Comparison of ENCODE assay signal across 8 mouse cellular contexts in genomic region chr14:19977271-19978024, GRCm38 (mm10). TPM values are rescaled to one million over a fixed set of nuclear protein-coding genes. Genes with fewer than 3 reads are reported as not detected.
DNase-seq lines count a peak whose midpoint lies in the region; ATAC-seq and TF ChIP-seq lines count a peak whose summit lies in the region.

Gng2 (minus strand) TSS chr14:19977627.

- H3K9me3 ChIP-seq in kidney, embryonic 14.5 days (ENCODE audit: control insufficient read depth, low read length): no peaks in the 10 kb centered on the region
- H3K9me3 ChIP-seq in embryonic facial prominence, embryonic 13.5 days: no peaks in the 10 kb centered on the region
- no peaks in the 10 kb centered on the region for H3K9me3 ChIP-seq in hindbrain, embryonic 13.5 days
- no peaks in the 10 kb centered on the region for H3K9me3 ChIP-seq in limb, embryonic 15.5 days

- ATAC-seq in kidney, embryonic 14.5 days (ENCODE audit: low FRiP score, low TSS enrichment): peak; percentile 61
- no peak for ATAC-seq in activated CD4-positive, CD25-positive, alpha-beta regulatory T cell, adult 4 months
- ATAC-seq in embryonic facial prominence, embryonic 13.5 days (ENCODE audit: insufficient number of reproducible peaks, insufficient read depth, low FRiP score, low TSS enrichment, low read depth): 0 out of 2 replicates have a peak, but pooled peaks have one; percentile 16
- peak; percentile 52 for ATAC-seq in hindbrain, embryonic 13.5 days (ENCODE audit: low FRiP score)
- 0 out of 2 replicates have a peak, but pooled peaks have one; percentile 41 for ATAC-seq in limb, embryonic 15.5 days (ENCODE audit: insufficient number of reproducible peaks, low FRiP score, low TSS enrichment, low read depth)

- peaks cover 15% of the 10 kb centered on the region for H3K4me1 ChIP-seq in kidney, embryonic 14.5 days (ENCODE audit: control insufficient read depth, insufficient read depth, low read length)
- H3K4me1 ChIP-seq in embryonic facial prominence, embryonic 13.5 days: peaks cover 22% of the 10 kb centered on the region
- peaks cover 42% of the 10 kb centered on the region for H3K4me1 ChIP-seq in hindbrain, embryonic 13.5 days (replicated peaks)
- peaks cover 20% of the 10 kb centered on the region for H3K4me1 ChIP-seq in limb, embryonic 15.5 days
- 0 out of 2 replicates have a peak, but pooled peaks cover 9% of the 10 kb centered on the region for H3K4me1 ChIP-seq in olfactory bulb, adult 2 months (ENCODE audit: control insufficient read depth, insufficient read depth, low read length)

- DNase-seq in kidney, adult 9 months: no peak
- DNase-seq in spleen, postnatal 10 days (ENCODE audit: low spot score in 2 of 2): no peak

- 3% methylated on average over 15 of the region's 15 CpGs for WGBS in kidney, embryonic 14.5 days
- WGBS in embryonic facial prominence, embryonic 13.5 days: 6% methylated on average over 15 of the region's 15 CpGs
- WGBS in hindbrain, embryonic 13.5 days: 8% methylated on average over 15 of the region's 15 CpGs
- WGBS in limb, embryonic 15.5 days: 5% methylated on average over 15 of the region's 15 CpGs
- 47% methylated on average over 15 of the region's 15 CpGs for WGBS in olfactory bulb, adult 2 months

- no peak for TF ChIP-seq POLR2A in olfactory bulb, adult 2 months (IDR thresholded peaks at IDR 0.05; ENCODE audit: insufficient read depth, low read depth, low read length)

- H3K27me3 ChIP-seq in kidney, embryonic 14.5 days (ENCODE audit: control insufficient read depth, insufficient read depth, low read length): no peaks in the 10 kb centered on the region
- no peaks in the 10 kb centered on the region for H3K27me3 ChIP-seq in embryonic facial prominence, embryonic 13.5 days
- no peaks in the 10 kb centered on the region for H3K27me3 ChIP-seq in hindbrain, embryonic 13.5 days
- no peaks in the 10 kb centered on the region for H3K27me3 ChIP-seq in limb, embryonic 15.5 days

- peak within 1 kb of the TSS; percentile 76 for H3K4me2 ChIP-seq in kidney, embryonic 14.5 days (replicated peaks; ENCODE audit: low read depth, low read length)
- H3K4me2 ChIP-seq in embryonic facial prominence, embryonic 13.5 days: peak within 1 kb of the TSS; percentile 74
- H3K4me2 ChIP-seq in hindbrain, embryonic 13.5 days: peak within 1 kb of the TSS; percentile 55
- peak within 1 kb of the TSS; percentile 63 for H3K4me2 ChIP-seq in limb, embryonic 15.5 days

- no peak for TF ChIP-seq CTCF in olfactory bulb, adult 2 months (IDR thresholded peaks at IDR 0.05; ENCODE audit: insufficient read depth, low read depth, low read length)

- H3K4me3 ChIP-seq in kidney, embryonic 14.5 days (ENCODE audit: low read length): peak within 1 kb of the TSS; percentile 51
- H3K4me3 ChIP-seq in embryonic facial prominence, embryonic 13.5 days: peak within 1 kb of the TSS; percentile 57
- peak within 1 kb of the TSS; percentile 61 for H3K4me3 ChIP-seq in hindbrain, embryonic 13.5 days
- peak within 1 kb of the TSS; percentile 48 for H3K4me3 ChIP-seq in limb, embryonic 15.5 days
- peak within 1 kb of the TSS; percentile 51 for H3K4me3 ChIP-seq in olfactory bulb, adult 2 months (ENCODE audit: insufficient read depth, low read depth, low read length)

- peak within 1 kb of the TSS; percentile 65 for H3K9ac ChIP-seq in kidney, embryonic 14.5 days (ENCODE audit: low read depth, low read length)
- H3K9ac ChIP-seq in embryonic facial prominence, embryonic 13.5 days: peak within 1 kb of the TSS; percentile 78
- peak within 1 kb of the TSS; percentile 89 for H3K9ac ChIP-seq in hindbrain, embryonic 13.5 days
- peak within 1 kb of the TSS; percentile 18; the same call in 1 of the 2 replicates for H3K9ac ChIP-seq in limb, embryonic 15.5 days

- peak within 1 kb of the TSS; percentile 95 for H3K27ac ChIP-seq in kidney, embryonic 14.5 days (ENCODE audit: low read depth, low read length)
- H3K27ac ChIP-seq in embryonic facial prominence, embryonic 13.5 days: peak within 1 kb of the TSS; percentile 93
- peak within 1 kb of the TSS; percentile 96 for H3K27ac ChIP-seq in hindbrain, embryonic 13.5 days
- peak within 1 kb of the TSS; percentile 90 for H3K27ac ChIP-seq in limb, embryonic 15.5 days
- H3K27ac ChIP-seq in olfactory bulb, adult 2 months (ENCODE audit: insufficient read depth, low read depth, low read length): peak within 1 kb of the TSS; percentile 39

- no peaks in the 10 kb centered on the region for H3K36me3 ChIP-seq in kidney, embryonic 14.5 days (ENCODE audit: control insufficient read depth, insufficient read depth, low read length)
- no peaks in the 10 kb centered on the region for H3K36me3 ChIP-seq in embryonic facial prominence, embryonic 13.5 days
- H3K36me3 ChIP-seq in hindbrain, embryonic 13.5 days: no peaks in the 10 kb centered on the region
- H3K36me3 ChIP-seq in limb, embryonic 15.5 days: no peaks in the 10 kb centered on the region

RNA-seq across cellular contexts. Expression of gene Gng2, which starts in this region (rescaled TPM):
- 51.5 and 52.9 TPM in 2 replicates for polyA plus RNA-seq in kidney, embryonic 14.5 days (2014; fragmentation: Nextera tagmentation; extraction: Ambion mirVana)
- 10 to 100 TPM; 66.2 to 77.1 TPM for polyA plus RNA-seq in activated CD4-positive, CD25-positive, alpha-beta regulatory T cell, adult 4 months (2017; shearing (Covaris generic))
- polyA plus RNA-seq in embryonic facial prominence, embryonic 13.5 days (2015; fragmentation: Nextera tagmentation; extraction: Ambion mirVana): 63.0 and 71.4 TPM in 2 replicates
- polyA plus RNA-seq in hindbrain, embryonic 13.5 days (2015; fragmentation: Nextera tagmentation; extraction: Ambion mirVana): 374 and 390 TPM in 2 replicates
- 49.4 and 60.6 TPM in 2 replicates for polyA plus RNA-seq in limb, embryonic 15.5 days (2015; fragmentation: Nextera tagmentation; extraction: Ambion mirVana)
- polyA plus RNA-seq in olfactory bulb, adult 2 months (2012; ENCODE audit: insufficient read depth, insufficient read length, low replicate concordance, missing spikeins): not detected in 2 replicates

Comparison
In these comparisons a context has a peak if more than half of its experiments do, and no peak if none do; other contexts are left out.
1. H3K27ac ChIP-seq: peak in every context shown above with its lines; median percentile 96 in hindbrain, embryonic 13.5 days; 95 in kidney, embryonic 14.5 days; 93 in embryonic facial prominence, embryonic 13.5 days; 90 in limb, embryonic 15.5 days; 39 in olfactory bulb, adult 2 months.
2. H3K9ac ChIP-seq: peak in every context shown above with its lines; median percentile 89 in hindbrain, embryonic 13.5 days; 78 in embryonic facial prominence, embryonic 13.5 days; 65 in kidney, embryonic 14.5 days; 18 in limb, embryonic 15.5 days.